Mouse (Mus musculus): ENCODE measurements at regions not wholly inside any gene's neighbourhood (a gene's known extent, or its start where the extent isn't known, plus 50 kb on each side); places are given as distances from the start of the nearest gene placed in this dataset.

DNA sequence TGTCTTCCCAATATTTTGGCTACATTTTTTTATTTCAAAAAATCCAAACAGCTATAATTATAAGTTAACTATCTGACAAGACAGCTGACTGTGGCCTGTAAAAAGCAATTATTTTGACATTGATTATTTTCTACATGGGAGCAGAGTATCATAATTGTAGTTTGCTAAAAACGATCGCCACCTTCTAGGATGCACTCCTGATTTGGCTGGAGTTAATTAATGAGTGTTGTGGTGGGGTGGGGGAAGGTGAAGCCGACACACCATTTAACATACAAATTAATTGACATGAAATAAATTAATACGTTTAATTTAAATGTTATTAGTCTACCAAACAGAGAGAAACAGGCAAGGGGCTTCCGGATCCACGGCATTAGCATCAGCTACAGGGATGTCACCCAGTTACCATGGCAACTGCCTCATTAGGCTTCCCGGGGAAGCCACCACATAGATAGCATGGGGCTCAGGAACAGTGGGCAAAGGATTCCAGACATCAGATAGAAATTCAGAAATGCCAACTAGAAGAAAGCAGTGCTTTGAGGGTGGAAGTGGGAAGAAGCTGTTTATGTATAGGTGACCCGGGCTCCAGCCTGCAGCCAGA lies 255.9 kb downstream of the Prdm2 start:
- DNase-seq (ENCODE audit: low spot score) = no peak

DNA sequence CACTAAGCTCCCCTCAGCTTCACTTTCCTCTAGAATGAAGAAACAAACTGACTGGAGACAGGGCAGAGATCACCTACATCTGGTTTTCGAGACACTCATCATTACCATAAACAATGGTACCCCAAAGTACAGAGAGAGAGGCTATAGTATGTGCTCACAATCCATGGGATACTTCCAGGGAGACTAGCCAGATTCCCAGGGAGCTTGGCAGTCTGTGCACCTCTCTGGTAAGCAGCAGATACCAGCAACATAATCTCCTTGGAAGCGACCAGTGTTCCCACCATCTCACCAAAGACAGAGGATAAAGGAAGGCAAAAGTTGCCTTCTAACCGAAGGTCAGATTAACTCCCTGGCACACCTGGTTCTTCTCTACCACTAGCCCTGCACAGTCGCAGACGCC lies 256.4 kb downstream of the Prdm2 start:
- DNase-seq (ENCODE audit: low spot score) = no peak

DNA sequence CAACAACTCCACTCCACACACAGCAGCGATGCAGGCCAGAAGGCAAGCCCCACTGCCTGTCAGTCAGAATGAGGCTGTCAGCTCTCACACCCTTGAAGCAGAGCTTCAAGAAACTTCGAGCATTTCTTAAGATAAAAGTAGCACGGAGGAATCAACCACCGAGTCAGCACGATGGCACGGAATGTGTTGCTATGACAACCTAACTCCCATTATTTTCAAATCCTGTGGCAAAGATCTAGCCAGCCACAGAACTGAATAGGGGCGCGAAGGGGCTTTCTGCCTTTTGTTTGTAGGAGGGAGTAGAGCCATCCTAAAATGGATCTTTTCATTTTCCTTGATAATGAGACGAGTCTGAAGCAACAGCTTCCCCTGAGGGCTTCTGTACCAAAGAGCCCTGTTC lies 259.1 kb downstream of the Prdm2 start:
- no peak for DNase-seq (ENCODE audit: low spot score)

DNA sequence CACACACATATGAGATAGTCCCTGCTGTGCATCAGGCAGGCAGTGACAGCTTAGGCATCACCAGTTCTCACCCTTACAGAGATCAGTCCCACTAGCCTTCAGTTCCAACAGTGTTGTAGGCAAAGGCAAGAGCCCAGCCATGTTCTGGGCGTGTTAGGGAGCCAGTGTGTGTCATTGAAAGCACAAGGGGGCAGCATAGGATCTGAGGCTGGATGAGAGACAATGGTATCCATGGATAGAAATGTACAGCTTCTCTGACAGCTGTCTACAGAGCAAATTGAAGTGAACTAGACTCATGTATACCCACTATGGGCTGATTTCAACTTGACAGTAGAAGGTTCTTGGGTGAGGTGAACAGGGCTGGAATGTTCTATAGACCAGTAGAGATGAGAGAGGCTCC lies 259.9 kb downstream of the Prdm2 start:
- DNase-seq (ENCODE audit: low spot score) = no peak

DNA sequence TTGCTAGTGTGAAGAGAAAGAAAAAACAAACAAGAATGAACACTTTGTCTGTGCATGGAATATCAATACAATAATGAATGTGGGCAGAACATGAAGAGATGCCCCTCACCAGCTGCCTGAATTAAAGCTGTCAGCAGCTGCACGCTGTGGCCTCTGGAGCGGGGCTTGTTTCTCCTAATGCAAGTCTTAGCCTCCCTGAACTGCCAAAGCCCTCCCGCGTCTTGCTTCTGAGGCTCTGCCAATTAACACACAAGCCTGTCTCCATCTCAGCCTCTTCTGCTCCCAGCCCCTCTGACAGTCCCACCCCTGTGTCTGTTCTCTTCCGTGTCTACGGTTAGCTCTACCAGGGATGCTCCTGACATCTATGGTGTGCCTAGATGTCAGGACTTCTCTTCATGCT lies 265.1 kb downstream of the Prdm2 start:
- no peak for DNase-seq (ENCODE audit: low spot score)

DNA sequence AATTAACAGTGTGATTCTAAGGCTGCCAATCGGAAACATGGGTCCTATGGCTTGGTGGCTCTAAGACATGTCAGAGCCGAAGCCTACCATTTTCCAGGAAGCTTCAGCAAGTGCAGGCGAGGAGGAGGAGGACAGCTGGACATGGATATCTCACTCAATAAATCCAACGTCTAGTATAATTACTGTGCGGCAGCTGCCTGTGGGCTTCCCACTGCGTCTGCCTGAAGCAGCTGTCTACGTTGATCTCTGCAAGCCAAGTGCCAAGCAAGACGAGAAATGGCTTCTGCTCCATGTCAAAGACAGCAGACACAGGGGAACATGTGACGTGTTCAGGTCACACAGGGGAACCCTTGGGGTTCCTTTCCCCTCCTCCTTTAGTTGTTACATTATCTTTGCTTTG lies 279.2 kb downstream of the Prdm2 start:
- DNase-seq (ENCODE audit: low spot score) = no peak

DNA sequence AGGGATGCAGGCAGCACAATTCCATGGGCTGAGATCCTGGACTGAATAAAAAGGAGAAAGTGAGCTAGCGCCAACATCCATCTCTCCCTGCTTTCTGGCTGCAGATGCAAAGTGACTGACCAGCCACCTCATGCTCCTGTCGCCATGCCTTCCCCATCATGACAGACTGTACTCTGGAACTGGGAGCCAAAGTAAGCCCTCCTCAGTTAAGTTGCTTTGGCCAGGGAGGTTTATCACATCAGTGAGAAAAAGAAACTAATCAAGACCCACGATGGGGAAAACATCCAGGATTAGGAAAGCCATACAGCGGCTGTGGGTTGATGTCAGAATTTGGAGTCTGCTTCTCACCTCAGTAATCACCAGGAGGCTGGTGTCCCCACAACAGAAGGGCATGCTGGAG lies 283.6 kb downstream of the Prdm2 start:
- no peak for DNase-seq (ENCODE audit: low spot score)

DNA sequence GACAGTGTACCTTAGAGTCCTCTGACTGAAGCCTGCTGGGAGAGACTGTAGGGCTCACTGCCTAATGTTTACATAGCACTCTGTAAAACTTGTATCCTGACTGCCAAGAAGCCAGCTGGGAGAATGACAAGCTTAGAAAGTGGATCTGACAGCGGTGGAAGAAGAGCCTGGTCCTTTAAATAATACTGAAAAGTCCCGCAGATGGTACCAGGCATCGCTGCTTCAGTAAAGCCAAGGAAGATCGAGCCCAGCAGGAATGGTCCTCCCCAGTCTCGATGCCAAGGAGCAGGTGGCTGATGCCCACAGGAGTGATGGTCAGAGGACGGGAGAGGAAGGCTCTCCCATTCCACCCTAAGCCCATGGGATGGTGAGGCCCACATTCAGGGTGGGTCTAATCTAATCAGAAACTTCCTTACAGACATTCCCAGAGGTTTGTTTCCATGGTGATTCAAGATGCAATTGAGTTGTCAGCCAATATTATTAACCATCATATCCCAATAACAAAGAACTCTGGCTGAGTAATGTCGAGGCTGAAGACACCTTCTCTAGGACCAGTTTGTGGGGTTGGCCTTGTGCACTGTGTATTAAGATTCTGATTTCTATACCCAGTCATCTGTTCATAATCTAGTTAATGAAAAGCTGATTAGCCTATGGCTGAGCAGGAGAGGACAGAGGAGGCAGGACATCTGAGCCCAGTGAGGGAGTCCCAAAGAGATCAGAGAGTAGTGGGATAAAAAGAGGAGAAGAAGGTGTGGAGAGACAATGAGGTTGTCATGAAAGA lies 285.3 kb downstream of the Prdm2 start:
- DNase-seq (ENCODE audit: low spot score) = no peak

DNA sequence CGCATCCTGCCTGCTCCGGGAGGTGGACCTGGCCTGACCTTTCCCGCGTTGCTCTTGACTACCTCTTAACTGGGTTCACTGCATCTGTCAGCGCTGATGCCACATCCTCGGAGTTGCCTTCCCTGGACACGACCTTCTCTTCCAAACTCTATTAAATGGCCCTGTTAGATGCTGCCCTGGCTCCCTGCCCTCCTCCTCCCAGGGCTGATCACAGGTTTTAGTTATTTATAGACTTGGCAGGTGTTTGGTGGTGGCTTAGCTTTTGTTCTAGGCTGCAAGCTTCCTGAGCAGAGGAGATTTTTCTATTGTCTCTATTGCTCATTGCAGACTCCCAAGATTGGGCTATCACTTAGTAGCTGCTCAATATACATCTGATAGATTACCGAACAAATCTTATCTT lies 287.7 kb downstream of the Prdm2 start:
- DNase-seq (ENCODE audit: low spot score) = no peak

DNA sequence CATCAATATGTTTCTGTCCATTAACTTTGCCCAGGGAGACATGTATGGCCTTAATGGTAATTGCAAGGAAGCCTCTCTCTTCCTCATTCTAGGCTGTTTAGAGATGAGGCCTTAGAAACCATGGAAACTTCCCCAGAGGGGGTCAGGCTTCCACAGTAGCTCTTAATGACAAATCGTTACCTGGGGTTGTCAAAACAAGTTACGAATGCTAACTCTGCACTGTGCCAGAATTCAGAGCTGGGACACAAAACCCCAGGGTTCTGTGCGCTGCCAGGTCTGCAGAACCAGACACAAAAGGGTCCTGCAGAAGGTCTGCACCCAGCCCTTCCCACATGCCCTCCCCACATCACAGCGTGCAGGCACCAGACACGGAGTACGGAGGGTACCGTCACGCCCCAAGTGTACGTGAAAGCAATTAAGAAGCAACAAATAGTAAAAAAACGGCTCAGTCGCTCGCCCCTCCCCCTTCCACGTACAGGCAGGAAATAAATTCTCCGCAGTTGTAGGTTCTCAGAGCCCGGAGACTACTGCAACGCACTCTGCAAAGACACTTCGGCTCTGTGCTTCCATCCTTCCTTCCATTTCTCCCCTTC lies 303.3 kb downstream of the Prdm2 start:
- DNase-seq (ENCODE audit: low spot score) = no peak

DNA sequence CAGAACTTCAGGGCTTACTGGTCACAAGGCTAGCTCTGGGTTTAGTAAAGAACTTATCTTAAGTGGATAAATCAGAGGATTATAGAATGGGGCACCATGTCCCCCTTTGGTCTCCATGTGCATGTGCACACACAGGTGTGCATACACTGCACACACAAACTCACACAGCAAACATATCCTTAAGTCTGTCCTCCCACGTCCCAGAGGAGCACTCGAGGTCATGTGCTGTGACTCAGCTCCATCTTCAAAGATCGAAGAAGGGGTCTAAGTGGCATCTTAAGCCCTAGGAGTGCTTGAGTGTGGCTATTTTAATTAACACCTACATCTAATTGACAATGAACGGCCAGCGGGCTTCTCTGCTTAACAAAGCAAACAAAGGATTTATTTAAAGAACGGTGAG lies 304.0 kb downstream of the Prdm2 start:
- DNase-seq (ENCODE audit: low spot score) = no peak

DNA sequence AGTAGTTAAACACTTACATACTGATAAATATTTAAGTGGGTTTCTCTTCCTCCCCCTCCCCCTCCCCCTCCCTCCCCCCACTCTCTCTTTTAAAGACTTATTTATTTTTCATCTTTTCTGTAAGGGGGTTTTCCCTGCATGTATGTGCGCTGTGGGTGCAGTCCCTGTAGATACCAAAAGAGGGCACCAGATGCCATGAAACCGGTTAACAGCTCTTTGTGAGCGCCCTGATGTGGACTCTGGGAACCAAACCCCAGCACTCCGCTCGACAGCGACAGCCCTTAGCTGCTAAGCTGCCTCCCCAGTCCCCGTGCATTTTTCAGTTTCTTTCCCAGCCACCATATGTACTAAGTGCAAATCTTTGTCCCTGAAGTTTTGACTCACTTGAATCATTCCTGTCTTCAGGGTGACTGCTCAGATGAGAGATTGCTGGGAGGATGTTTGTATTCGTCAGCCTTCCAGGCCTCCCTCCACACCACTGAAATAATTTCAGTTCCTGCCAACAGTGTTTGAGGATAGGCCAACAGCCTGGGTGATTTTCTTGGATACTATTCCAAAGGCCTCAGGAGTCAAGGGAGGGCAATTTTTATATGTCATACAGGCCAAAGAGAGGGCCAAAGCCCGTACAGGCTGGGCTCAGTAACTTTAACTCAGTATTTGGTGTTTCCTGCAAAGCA lies 309.3 kb downstream of the Prdm2 start:
- no peak for DNase-seq (ENCODE audit: low spot score)

DNA sequence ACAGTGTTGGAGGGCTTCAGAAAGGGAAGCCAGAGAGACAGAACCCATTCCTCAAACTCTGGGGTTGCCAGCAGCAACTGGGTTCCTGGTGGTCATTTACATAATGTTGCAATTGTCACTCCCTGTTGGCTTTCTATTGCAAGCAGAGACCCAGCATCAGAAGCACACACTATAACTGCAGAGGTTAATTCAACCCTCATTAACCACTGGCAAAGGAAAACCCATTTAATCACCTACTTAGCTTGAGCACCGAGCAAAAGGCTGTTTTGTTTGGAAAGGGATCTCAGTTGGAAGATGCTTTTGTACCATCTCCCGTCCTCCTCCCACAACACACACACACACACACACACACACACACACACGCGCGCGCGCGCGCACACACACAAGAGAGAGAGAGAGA lies 312.0 kb downstream of the Prdm2 start:
- no peak for DNase-seq (ENCODE audit: low spot score)

DNA sequence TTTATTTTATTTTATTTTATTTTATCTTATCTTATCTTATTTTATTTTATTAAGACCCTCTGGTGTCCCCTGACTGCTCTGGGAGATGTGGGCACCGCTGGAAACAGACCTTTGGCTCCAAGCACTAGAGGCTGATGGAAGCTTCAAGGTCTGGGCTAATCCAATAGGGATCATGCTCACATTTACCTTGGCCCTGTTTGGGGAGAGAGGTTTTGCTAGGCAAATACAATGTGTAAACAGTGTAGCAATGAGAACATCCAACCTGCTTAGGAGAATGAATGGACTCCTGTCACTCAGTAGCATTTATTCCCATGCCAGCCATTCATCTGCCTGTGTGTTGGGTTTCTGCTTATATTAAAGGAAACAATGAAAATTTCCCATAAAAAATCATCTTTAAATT lies 313.8 kb downstream of the Prdm2 start:
- DNase-seq (ENCODE audit: low spot score) = no peak

DNA sequence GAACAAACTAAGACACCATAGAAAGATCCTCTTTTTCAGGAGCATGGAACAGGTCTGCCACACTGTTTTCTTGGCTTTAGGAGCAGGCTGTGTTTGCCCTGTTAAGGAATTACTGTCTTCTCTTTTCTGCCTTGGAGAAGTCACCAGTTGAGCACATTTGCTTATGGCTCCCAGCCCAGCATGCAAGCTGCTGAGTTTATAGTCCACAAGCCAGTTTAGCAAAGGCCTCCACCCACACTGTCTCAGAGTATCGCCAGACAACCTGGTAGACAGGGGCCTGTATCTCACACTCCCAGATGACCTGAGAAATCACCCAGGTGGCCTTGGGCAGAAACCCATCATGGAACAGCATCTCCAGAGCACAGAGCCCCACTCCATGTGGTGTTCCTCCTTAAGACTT lies 322.1 kb downstream of the Prdm2 start:
- no peak for DNase-seq (ENCODE audit: low spot score)

DNA sequence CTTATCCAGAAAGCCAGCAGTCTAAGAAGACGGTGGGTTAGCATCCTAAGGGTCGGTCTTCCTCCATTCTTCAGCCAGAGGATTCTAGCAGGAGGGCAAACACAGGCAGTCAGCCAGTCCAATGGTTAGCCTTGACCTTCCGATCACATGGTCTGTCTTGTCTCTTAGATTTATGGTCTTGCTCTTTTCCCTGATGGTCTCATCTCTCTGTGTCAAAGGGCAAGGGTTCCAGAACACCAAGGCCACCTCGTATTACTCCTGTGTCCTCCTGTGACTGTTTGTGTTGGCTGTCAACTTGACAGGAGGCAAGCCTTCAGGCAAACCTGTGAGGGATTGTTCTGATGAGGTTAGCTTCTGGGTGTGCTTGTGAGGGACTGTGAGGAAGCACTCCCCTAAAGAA lies 323.9 kb downstream of the Prdm2 start:
- DNase-seq (ENCODE audit: low spot score) = no peak

DNA sequence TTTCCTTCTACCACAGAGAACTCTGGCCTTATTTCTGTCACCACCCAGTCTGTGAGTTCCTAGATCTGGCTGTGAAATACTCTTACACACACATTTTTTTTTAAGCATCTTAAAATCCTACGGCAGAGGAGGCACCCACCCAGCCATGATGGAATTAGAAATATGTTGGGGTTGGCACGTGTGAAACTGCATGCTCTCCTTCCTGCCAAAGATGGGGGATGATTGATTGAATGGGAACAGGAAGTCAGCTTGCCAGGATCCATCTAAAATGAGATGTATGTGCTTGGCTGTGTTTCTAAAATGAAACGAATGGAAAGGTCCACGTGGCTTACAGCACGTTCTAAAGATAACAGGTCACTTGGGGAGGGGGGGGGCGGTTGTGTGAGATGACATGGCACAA lies 324.9 kb downstream of the Prdm2 start:
- DNase-seq (ENCODE audit: low spot score) = no peak

DNA sequence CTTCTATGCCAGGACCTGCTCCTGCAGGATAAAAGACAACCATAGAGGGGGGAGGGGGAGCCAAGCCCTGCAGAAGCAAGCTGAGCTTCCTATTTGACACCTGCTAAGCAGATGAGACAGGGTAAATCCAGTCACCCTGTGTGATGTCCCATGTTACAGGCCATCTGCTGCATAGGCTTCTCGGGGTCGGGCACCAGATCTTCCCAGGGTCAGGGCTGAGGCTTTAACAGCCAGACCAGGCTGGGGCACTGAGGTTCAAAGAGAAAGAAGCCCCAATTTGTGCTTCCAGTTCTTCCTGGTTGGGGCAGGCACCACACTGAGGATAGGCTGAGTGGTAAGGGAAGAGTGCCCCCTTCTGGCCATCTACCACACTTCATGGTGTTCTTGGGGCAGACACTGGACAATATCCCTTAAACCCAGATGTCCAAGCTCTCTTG lies 332.5 kb downstream of the Prdm2 start:
- peak; percentile 48 for DNase-seq (ENCODE audit: low spot score)

DNA sequence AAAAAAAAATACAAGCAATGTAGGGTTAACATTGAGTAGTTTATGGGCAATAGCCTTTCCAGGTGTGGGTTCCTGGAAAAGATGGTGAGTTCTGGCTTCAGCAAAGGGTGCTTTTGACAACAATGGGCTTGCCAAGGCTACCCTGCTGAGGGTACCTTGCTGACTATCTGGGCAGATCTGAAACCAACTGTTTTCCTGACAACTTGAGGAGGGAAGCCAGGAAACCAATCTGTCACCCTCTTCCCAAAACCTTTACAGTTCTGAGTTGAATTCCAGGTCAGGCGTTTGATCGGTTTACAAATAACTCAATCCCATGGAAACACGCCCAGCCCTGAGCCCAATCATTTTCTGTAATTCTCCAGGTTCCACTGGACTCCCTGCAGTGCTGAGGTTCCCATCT lies 336.6 kb downstream of the Prdm2 start:
- no peak for DNase-seq (ENCODE audit: low spot score)

DNA sequence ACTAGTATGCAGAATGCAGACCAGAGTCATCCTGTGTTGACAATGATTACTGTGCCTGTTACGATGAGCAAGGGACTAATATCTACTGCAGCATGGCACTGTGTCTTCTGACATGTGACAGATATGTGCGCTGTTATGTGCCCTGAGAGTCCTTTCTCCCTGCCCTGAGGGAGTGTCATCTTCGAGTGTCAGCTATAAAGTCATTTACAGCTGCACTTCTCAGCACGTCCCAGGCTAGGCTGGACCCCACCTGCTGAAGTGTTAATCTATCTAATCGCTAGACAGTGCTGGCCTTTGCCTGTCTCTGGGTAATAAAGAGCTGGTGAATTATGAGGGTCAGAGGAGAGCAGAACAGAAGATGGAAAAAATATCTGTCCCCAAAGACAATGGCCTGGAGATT lies 337.7 kb downstream of the Prdm2 start:
- DNase-seq (ENCODE audit: low spot score) = no peak

DNA sequence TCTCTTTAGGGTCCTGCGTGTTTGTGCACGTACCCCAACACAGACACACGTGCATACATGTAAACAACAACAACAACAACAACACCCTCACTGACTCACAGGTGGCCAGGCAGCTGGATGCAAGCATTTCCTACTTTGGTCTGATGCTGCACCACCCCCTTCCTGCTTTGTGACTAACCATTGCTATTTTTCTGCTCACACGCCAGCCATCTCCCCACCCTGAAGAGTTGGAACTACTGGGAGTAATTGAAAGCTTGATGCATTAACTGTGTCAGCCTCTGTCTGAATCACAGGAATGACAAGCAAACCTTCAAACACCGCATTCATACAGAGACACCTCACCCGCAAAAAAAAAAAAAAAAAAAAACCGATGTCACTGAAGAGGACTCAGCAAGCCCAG lies 346.5 kb downstream of the Prdm2 start:
- no peak for DNase-seq (ENCODE audit: low spot score)

DNA sequence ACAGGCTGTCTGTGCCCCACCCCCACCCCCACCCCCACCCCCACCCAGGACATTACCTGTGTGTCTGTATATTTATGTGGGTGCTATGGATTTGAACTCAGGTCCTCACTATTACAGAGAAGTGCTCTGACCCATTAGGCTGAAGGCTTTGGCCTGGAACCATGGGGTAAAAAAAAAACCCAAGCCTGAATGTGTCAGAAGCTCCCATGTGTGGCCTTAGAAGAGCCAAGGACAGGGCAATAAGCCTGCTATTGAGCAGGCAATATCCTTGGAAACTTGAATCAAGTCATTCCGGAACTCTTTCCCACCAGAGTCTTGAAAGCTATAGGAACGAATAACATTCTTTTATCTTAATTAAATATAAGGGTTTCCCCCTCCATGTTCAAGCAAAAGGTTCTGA lies 347.2 kb downstream of the Prdm2 start:
- no peak for DNase-seq (ENCODE audit: low spot score)

DNA sequence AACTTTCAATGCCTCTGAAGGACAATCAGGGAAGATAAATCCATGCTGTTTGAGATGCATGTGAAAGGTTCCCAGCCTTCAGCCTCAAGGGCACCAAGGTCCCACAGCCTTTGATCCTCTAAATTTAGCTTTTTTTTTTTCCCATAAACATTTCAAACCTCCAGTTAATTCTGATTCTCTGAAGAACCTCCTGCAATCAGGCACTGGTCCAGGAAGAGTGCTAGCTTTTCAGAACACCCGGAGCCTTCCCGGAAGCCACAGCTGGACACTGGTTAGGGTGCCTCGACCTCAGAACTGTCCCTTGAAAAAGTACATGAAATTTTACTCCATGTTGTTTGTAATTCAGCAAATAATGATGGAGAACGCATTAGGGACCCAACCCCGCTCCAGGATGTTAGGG lies 348.9 kb downstream of the Prdm2 start:
- peak; percentile 45 for DNase-seq (ENCODE audit: low spot score)
